Mouse (Mus musculus) cerebellum, adult 9-11 months (tissue): ENCODE data around the gene Smyd2.

ENCODE experiments used
- DNase-seq: peaks from one replicate; pipeline ENCODE4 v3.0.0; 2022

The Smyd2 gene

GRCm38 (mm10) chr1:189916422-189917125 lies 5.6 kb downstream of the Smyd2 start:
- peak; percentile 2 for DNase-seq

- DNase-seq, result peak; percentile 2
Measured at GRCm38 (mm10) chr1:189913093-189913760, 8.9 kb downstream of the Smyd2 start.

GRCm38 (mm10) chr1:189910685-189911345 lies 11.3 kb downstream of the Smyd2 start:
- DNase-seq, result peak; percentile 14

- no peak for DNase-seq
Measured at GRCm38 (mm10) chr1:189903169-189903568, 19.0 kb downstream of the Smyd2 start.

DNA sequence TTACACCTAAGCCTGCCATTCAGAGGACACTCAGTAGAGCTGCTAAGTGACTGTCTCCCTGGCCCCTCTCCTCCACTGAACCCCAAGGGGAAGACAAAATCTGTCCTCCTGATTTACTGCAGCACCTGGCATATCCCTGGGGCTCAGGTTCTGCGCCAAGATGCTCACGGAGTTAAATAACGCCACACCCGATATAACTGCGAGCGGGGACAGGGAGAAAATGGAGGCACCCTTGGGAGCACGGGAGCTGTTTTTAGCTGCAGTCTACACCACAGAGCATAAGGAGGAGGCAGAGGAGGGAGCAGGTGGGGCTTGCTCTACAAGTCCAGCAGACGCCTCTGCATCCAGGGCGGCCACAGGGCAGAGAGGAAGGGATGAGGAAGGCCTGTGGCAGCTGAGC lies 19.8 kb downstream of the Smyd2 start:
- DNase-seq, result peak; percentile 45

- no peak for DNase-seq
Measured at GRCm38 (mm10) chr1:189899526-189899925, 22.6 kb downstream of the Smyd2 start.

DNA sequence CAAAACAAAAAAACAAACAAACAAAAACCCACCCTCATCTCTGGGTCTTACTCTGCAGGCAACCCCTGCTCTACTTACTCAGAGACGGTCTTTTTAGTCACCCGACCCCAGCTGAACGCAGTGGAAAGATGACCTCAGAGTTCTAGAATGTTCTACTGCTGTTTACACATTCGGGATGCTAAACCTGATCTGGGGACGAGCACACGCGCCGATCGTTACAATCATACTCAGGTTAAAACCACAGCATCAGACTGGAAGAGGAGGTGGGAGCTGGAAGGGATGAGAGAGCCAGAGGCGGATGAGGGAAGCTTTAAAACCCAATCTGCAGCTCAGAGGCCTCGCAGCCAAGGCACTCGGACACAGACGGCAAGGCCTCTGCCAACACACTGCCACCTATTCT lies 23.5 kb downstream of the Smyd2 start:
- DNase-seq, result no peak

DNA sequence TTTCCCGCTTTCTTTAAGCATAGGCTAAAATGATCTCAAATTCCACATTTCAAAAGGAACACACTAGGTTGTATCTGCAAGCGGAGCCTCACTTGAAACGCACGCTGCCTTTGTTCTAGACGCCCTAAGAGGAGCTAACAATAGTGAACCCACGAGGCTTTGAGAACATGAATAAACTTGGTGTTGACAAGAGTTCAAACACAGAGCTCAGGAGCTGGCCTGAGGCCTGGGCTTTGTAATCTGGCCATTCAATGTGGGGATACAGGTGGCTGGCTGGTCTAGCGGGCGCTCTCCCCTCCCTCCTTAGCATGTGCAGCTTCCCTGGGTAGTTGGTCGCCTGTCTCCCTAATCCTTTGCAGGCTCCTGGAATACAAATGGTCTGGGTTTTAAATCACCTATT lies 24.3 kb downstream of the Smyd2 start:
- DNase-seq, result no peak

- DNase-seq, result no peak
Measured at GRCm38 (mm10) chr1:189894191-189894590, 28.0 kb downstream of the Smyd2 start.

DNA sequence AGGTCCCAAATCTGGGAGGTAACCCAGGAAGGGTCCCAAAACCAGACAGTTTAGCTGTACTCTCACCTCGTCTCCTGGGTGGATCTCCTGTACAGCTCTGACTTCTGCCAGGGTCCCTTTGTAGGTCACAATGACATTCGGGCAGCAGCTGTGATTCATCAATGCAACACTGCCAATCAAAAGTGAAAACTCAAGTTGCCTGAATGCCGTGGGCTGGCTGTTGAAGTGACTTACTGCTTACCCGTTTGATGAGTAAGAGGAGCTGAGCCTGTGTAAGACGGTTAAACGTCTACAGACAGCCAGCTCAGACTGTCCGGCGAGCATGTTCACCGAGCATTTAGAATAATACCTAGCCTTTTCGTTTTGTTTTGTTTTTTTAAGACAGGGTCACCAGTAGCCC lies 33.4 kb downstream of the Smyd2 start:
- no peak for DNase-seq

DNA sequence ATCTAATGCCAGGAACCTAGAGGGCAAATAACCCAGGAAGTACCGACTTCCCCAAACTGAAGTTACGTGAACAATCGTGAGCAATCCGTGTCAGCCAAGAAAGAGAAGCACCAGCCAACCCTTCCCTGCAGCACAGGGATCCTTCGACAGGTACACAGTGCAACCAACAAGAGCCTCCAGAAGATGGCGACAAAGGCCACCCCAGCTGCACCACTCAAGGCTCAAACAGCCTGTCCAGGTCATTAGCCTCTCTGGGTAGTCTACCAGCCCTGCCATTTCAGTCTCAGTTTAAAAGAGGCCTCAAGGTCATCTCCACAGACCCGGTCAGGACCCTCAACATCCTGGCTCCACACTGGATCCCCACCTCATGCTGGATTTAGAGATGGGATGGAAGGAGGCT lies 34.6 kb downstream of the Smyd2 start:
- DNase-seq, result peak; percentile 73

DNA sequence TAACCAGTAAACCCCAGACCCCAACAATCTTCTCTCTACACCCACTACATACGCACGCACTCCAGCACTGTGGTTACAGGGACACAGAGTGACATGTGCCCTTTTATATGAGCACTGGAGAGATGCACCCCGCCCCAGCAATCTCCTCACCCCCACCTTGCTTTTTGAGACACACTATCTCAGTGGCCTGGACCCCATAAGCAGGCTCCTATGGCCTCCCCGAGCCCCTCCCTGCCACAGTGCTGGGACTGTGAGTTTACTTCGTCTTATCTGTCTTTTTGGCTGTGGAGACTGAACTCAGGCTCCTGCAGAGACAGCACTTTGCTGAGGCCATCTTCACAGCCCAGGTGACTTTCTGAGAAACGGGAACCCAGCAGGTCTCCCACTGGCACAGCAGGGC lies 36.2 kb downstream of the Smyd2 start:
- DNase-seq, result peak; percentile 37

DNA sequence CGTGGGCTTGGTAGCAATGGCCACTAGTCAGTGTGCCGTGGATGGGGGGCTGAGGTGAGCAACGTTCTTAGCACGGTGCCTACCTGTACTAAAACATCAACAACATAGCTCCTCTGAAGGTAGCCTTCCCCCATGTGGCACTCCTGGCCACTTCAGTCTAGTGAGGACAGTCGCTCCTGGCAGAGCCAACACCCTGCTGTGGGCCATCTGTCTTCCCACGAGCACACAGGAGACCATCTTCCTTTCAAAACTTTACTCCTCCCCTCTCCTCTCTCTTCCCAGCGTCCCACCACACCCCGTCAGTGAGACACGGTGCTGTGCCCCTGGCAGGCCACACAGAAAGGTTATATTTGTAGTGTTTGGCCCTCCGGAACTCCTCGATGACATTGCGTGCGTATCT lies 37.2 kb downstream of the Smyd2 start:
- peak; percentile 87 for DNase-seq

GRCm38 (mm10) chr1:189883531-189884170 lies 38.5 kb downstream of the Smyd2 start:
- DNase-seq, result peak; percentile 53

GRCm38 (mm10) chr1:189882886-189883285 lies 39.3 kb downstream of the Smyd2 start:
- DNase-seq, result peak; percentile 53

- DNase-seq, result peak; percentile 27
Measured at GRCm38 (mm10) chr1:189880745-189881144, 41.4 kb downstream of the Smyd2 start.

DNA sequence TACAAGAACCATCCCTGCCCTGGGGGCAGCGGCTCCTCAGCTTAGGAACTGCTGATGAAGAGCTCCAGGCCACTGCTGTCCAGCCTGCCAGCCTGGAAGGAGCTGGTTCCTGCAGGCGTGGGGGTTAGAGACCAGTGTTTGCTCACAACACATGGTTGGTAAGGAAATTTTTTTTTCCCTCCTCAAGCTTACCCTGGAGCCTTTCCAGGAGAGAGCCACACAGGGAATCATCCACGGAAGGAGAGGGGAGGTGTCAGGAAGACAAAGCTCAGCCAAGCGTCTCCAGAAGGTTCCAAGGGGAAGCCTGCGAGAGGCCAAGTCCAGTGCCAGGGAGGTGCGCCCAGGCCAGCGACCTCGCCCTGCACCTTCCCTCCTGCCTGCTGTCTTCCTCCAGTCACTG lies 42.2 kb downstream of the Smyd2 start:
- peak; percentile 76 for DNase-seq

- DNase-seq, result no peak
Measured at GRCm38 (mm10) chr1:189879212-189879611, 43.0 kb downstream of the Smyd2 start.

GRCm38 (mm10) chr1:189876162-189876561 lies 46.0 kb downstream of the Smyd2 start:
- DNase-seq, result no peak

DNA sequence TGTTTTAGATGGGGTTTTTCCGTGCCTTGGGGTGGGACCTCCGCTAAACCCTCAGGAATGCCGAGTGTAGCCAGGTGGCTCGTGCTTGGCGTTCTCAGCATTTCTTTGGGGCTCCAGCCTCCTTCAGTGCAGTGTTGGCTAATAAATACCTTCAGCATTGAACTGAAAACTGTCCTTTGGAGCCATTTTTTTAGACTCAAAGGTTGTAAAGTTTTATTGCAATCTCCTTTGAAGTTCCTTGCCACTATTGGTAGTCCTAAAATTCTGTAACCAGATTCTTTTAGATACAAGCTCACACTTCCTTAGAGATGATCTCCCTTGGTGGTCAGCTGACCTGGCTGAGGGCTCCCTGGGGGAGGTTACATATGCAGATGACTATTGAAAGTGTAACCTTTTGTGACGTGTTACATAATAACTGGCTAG lies 46.7 kb downstream of the Smyd2 start:
- no peak for DNase-seq

GRCm38 (mm10) chr1:189873591-189873990 lies 48.6 kb downstream of the Smyd2 start:
- DNase-seq, result no peak

- DNase-seq, result no peak
Measured at GRCm38 (mm10) chr1:189872050-189872449, 50.1 kb downstream of the Smyd2 start.

GRCm38 (mm10) chr1:189871625-189872024 lies 50.5 kb downstream of the Smyd2 start:
- no peak for DNase-seq

DNA sequence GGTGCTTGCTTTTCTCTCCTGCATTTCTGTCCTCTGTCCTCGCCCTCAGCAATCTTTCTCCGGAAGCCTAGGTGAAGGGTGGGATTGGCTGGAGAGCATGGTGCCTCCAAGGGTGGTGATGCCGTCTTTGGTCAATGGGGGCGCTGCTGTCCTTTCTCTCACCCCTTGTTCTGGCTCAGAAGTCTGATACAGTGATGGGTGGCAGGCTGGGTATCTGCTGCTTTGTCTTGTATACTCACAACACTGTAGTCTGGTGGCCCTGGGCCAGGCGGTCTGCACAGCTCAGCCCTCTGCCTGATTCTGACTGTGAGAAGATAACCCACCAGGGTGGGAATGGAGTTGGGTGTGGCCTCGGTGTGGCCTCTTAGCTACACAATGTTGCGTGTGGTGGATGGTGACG lies 51.6 kb downstream of the Smyd2 start:
- no peak for DNase-seq
